Mouse (Mus musculus): ENCODE results near the gene Med13l.

The Med13l gene

DNA sequence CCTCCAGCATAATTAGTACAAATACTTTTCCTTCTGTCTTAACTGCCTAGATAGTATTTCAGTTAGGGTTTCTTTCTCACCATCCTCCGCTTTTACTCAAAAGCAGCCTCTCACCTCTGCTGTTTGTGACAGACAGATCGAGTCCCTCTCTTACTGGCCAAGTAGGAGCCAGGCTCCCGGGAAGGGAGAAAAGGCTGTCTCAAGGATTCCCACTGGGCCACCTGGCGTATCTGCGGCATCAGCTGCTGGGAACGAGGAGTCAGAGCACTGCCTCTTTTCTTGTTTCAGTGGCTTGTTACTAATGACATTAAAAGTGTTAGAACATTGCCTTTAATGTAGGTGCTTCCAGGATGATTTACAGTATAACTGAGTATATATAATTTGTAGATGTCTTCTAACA is 164.9 kb downstream of the Med13l start:
- CTCF ChIA-PET, result no interaction called here

DNA sequence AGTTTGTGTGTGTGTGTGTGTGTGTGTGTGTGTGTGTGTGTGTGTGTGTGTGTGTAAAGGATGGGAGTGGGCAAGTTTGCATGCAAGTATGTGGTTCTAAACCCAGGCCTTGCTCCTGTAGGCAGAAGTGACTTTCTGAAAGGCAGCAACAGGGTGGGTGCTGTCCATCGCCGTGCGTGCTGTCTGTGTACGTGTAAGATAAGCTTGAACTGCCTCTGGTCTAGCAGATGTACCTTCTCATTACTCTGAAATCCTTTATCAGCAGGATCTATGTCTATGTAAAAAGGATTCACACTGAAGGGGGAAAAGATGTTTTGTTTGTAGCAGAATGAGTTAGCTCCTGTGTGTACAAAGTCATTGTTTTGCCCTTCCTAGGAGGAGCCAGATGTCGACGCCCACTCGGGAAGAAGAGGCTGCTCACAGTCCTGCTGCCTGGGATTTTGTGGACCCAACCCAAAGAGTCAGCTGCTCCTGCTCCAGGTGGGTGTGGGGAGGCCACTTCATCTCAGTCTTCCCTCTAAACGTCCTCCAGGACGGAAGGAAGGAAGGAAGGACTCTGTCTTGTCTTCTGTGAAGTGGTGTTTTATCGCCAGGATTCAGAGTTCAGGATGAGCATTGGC is 165.5 kb downstream of the Med13l start:
- CTCF ChIA-PET, result no interaction called here

DNA sequence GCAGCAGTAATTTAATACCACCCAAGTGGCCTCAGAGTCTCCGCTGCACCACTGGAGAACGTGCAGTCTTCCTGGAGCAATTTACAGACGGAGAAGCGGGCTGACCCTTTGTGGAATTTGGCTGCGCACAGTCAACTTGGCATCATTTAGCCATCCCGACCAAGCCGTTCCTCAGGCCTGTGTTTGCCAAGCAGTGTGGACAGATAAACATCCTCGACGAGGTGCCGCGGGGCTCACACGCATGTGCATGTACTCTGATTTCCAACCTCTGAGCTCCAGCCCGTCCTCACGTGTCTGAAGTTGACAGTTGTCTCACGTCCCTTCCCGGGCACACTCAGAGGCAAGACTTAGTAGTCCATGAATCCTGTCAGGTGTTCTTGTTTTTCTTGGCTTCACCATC is 166.9 kb downstream of the Med13l start:
- CTCF ChIA-PET, result no interaction called here

DNA sequence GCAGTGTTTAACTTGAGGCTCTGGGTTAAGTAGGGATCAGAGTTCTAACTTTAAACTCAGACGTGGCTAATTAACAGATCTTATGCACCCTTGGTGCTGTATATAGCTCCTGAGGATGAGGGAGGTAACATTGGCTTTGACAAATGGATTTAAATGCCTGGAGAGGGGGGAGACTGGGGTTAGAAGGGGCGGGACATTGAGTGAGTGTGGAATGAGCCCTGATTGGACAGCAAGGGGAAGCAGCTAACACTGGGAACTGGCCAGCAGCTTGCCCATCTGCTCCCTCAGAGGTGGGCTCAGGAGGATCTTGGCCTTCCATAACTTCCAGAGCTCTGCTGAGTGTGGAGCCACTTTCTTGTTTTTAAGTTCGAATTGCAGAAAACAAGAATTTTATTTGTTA is 171.7 kb downstream of the Med13l start:
- CTCF ChIA-PET, result no interaction called here

DNA sequence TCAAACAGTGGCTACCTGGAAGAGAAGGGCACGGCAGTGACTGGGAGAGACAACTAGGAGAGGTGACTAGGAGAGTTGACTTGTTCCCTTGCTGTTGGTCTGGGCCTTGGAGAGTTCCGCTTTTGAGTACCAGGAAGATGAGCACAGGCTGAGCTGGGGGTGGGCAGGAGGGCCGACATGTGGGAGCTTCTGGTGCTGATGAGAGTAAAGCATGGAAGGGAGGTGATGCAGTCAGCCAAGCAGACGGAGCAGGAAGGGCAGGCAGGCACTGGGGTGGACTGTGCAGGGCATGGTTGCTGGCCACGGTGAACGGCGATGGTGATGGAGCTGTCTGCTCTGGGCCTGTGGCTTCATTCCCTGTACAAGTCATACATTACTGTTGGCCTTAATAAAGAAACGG is 172.2 kb downstream of the Med13l start:
- CTCF ChIA-PET, result no interaction called here

DNA sequence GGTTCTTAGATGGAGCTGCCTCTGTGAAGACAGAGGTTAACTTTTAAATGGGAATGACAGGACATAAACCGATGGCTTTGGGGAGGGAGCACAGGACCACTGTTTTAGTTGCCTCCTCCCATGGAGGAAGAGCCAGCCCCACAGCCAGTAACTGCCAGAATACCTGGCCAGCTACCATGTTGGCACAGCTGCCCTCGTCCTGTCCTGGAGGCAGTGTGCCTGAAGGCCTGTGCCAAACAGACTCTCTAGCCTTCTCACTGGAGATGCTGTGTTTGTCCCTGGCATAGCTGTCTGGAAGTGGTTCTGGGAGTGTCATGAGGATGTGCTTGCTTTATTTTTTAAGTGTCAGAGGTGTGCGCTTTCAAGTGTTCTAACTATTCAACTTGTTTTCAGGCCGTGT is 173.1 kb downstream of the Med13l start:
- CTCF ChIA-PET, result no interaction called here

DNA sequence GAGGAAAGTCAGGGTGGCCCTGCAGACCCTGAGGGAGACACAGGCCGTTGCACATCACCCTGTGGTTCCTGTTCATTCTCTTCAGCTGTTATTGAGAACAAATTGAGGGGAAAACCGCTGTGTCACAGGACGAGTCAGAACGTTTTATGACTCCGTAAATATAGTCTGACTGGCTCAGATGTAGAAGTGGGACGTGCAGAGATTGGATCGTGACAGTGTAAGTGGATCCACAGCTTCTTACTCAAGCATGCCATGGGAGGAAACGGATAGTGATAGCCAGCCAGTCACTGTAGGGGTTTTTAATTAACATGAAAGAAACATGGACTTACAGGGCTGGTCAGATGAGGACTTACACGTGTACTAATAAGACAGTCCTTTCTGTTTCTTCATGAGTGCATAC is 174.0 kb downstream of the Med13l start:
- CTCF ChIA-PET, result no interaction called here

DNA sequence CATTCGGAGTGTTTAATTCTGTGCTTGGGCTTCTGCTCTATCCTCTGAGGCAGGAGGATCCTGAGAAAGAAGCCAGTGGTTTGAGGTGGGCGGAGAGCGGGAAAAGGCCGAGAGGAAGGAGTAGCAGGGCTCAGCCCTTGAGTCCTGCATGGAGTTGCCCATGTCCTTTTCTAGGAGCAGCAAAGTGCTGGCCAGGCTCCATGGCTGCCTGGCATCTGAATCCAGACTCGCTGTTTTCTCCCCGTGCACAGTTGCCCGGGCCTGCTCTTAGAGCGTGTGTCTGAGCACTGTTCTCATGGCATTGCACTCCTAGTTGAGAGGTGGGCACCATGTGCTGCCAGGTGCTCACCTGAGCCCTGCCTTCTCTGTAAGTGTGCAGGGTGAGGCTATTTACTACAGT is 175.3 kb downstream of the Med13l start:
- CTCF ChIA-PET, result no interaction called here

DNA sequence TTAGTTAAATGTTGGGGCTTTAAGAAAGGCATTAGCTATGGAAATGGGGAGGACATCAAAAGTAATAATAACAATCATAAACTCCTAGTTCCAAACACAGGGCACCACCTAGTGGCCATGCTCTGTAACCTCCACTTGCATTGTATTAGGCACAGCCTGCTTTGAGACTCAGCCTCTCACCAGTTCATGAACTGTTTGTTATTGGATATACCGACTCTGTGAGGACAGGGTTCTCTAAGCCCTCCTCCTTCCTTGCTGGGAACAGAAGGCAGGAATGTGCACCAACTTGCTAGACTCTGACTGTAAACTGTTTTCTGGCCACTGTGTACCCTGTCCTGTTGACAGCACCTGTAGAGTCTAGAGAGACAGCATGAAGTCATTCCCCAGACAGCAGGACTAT is 177.1 kb downstream of the Med13l start:
- CTCF ChIA-PET, result no interaction called here

DNA sequence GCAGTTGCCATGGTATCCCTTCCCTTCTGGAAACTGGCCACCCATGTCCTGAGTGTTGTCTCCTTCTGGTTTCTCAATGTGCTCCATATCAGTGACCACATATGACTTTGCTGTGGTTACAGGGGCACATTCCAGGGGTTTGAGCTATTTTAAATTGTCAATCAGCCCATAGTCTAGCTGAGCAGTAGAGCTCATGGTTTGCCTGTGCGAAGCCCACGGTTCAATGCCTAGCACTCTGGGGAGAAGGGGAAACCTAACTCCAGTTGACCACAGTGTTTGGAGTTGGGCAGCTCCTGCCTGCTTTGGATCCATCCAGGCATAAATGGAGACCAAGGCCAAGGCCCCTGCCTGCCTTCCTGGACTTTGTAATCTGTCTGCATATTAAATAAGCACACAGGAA is 182.6 kb downstream of the Med13l start:
- CTCF ChIA-PET, result interaction anchor here (1.3 kb wide), 1 partner anchor 474 kb away, joined by 3 read pairs; no protein-coding TSS in a partner anchor

DNA sequence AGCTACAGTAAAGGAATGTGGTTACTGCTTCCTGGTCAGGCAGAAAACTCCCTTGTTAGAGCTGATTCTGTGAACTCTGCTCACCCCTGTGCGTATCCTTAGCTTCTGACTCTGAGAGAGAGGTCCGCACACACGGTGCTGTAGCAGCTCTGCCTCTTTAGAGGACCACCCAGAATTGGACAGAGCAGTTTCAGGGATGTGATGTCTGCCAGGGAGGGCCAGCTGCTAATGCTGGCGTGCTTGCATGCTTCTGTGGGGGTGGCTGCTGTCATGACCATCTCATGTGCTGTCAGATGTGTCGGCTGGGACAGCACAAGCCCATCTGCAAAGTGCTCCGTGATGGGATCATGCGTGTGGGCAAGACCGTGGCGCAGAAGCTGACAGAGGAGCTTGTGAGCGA is 186.5 kb downstream of the Med13l start:
- CTCF ChIA-PET, result no interaction called here

DNA sequence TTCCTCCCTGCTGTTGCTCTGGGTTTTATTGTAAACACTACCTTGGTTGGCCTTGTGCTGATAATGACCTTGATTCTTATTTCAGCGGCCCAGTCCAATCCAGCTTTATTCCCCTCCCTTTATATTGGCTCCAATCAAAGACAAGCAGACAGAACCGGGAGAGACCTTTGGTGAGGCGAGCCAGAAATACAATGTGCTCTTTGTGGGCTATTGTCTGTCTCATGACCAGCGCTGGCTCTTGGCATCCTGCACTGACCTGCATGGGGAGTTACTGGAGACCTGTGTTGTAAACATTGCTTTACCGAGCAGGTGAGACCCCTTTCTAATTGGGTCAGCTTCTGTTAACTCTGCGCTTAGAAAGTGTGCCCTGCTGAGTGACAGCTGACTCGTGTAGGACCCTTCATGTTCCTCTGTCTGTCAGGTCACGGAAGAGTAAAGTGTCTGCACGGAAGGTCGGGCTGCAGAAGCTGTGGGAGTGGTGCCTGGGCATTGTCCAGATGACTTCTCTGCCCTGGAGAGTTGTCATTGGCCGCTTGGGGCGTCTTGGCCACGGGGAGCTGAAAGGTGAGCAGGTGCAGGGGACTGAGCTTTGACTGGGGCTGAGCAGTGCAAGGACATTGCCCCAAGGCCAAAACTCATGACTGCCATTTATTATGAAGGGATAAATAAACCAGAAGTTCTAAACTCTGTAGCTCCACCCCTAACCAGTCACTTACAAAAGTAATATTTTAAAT is 191.1 kb downstream of the Med13l start:
- CTCF ChIA-PET, result no interaction called here

DNA sequence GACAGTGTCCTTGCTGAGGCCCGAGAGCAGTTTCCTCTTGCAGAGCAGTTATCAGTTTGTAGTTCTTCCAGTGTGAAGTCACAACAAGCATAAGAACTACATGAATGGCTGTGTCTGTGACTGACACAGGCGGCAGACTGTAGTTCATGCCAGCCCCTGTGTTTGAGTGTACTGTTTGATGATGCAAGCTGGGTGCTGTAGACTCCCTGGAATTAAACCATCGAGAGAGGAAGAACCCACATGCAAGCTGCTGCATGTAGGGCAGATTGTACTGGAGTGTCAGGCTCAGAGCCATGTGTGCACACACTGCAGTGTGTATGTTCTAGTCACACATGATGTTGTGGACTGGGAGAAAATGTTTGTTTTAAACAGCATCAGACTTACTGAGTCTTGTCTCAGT is 192.4 kb downstream of the Med13l start:
- CTCF ChIA-PET, result no interaction called here

DNA sequence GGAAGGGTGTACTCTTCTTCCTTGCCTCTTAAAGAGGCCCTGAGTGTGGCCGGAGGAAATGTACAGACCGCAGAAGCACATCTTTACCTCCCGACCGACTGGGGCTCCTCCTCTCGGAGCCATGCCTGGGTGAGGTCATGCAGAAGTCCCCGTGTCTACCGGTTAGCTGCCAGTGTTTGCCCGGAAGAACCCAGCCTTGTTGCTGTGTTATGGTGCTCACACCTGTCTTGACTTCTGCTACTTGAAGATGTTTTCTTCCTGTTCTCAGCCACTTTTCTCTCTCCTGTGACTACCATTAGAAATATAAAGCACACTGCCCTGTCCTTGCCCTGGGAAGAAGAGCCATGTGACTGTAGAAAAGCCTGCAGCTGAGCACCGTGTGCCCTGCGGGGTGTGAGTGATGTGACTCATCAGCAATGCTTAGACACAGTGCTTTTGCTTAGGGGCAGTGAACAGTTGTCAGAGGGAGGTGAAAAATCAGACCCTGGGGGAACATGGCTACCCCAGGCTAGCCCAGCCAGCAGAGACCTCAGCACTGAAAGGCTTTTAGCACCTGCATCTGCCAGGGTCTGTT is 193.1 kb downstream of the Med13l start:
- CTCF ChIA-PET, result no interaction called here

DNA sequence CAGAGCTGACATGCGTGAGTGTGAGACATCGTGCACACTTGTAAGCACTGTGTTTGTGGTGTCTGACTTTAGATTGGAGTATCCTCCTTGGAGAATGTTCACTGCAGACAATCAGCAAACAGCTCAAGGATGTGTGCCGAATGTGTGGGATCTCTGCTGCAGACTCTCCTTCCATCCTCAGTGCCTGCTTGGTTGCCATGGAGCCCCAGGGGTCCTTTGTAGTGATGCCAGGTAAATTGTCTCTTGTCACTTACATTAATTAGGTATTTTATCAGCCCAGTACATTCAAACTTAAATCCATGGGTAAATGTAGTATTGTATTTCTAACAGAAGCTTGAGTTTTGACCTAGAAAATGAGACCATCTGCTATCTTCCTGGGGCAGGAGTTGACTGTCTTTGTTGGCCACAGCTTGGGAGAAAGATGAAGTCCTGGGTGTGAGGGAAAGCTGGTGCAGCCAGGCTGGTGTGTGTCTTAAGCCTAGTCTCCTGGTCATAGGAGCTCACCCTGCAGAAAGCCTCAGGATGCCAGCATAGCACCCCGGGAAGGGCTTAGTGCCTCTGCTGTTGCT is 193.8 kb downstream of the Med13l start:
- CTCF ChIA-PET, result no interaction called here

DNA sequence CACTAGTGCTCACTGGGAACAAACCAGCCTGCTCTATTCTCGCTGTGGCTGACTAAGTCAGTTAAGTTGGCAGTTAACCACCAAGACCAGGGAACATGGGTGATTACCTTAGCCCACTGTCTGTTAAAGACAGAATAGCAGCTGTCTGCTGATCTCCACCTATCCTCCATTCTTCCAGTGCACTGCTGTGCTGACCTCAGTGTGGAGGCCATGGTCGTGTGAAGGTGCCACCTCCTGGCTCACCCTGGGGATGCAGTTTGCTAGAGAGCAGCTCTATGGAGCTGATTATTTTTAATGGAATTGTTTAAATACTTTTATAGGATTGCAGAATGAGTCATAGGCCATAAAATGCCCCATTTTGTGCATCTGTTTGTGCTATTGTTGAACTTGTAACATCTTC is 195.6 kb downstream of the Med13l start:
- CTCF ChIA-PET, result no interaction called here

DNA sequence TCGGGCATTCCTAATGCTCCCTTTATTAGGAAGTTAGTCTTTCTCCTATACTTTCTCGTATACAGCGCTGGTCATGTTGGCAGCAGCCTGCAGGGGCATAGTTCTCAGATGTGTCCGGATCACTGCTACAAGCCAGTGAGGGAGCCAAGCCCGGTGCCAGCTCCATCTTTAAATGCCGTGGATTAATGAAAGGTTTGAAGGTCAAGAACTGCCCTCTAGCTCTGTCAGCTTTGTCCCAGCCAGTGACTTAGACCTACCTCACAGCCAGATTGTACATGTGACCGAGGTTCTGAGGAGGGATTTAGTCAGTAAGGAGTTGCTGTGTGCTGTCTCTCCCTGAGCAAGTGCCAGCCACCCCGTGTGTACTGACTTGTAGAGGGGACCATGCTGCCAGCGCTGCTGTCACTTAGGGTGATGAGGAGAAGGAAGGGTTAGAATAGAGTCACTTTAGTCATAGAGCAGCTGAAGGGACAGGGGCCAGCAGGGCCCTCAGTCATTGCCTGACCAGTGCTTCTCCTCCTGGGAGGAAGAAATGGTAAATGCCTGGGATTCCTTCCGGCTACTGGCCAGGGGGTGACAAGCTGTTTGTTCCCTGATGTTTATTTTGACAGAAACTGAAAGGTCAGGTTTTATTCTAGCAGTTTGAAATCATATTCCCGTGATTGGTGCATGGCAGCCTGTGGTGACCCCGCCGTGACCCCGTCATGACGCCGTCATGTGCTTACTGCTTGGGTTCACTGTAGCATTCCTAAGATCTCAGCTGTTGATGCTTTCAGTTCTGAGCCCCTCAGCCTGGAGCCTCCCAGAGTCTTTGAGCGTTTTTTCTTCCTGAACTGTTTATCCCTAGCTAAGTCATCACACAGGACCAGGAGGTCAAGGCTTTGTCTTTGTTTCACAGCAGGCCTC is 197.2 kb downstream of the Med13l start:
- CTCF ChIA-PET, result interaction anchor here (0.6 kb wide), 1 partner anchor 439 kb away, joined by 18 read pairs; no protein-coding TSS in a partner anchor

DNA sequence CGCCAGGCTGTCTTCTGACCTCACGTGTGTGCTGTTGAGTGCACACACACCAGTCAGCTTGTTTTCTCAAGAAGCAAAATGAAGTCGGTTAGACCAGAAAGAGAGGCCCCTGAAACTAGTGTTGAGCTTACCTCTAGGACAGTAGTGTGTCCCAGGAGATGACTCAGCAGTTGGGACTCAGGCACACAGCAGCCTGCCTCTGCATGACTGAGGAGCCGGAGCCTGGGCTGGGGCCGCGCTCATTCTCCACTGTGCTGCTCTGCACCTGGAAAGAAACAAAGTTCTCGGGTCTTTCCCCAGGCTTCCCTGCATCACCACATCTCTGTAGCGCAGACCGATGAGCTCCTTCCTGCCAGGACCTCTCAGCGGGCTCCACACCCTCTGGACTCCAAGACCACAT is 200.5 kb downstream of the Med13l start:
- CTCF ChIA-PET, result no interaction called here

DNA sequence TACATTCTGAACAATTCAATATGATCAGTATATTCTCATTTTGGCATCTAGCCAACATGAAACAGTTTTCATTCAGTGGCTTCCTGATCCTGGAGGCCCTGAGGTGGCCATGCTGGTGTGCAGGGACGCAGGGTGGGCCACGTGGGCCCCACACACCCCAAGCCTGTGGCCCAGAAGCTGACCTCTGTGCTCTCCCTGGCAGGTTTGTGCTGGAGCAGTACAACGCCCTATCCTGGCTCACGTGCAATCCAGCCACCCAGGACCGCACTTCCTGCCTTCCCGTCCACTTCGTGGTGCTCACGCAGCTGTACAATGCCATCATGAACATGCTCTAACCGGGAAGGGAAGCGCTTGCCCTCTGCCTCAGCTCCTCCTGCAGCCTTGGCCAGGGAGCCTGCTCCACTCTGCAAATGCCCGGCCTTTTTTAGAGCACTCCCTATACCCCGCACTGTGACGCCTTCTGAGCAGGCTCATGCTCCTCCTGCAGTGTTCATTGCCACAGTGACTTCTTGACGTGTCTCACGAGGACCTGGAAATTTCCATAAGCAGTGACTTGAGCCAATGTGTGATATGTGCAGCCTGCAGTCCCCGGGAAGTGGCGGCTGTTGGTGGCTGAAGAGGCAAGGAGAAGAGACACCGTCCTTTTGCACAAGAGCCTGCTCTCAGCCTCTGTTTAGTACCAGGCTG is 202.2 kb downstream of the Med13l start:
- CTCF ChIA-PET, result interaction anchor here (0.8 kb wide), 1 partner anchor 23 kb away, joined by 3 read pairs; no protein-coding TSS in a partner anchor

DNA sequence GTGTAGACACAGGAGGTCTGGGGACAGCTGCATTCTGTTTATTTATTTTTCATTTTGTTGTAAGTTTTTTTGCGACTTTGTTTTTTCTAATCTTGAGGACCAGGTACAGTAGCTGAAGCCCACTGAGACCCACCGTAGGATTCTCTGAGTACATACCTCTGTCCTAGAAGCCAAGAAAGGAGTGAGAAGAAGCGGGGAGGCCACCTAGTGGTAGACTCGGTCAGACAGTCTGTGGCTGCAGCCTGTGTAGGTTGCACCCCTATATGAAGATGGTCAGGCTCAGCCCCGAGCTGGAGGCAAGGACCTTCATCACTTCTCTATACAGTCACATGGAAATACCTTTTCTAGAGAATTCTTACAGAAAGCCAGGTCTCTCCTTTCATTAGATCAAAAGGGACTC is 202.9 kb downstream of the Med13l start:
- CTCF ChIA-PET, result interaction anchor here (0.8 kb wide), 1 partner anchor 23 kb away, joined by 3 read pairs; no protein-coding TSS in a partner anchor

DNA sequence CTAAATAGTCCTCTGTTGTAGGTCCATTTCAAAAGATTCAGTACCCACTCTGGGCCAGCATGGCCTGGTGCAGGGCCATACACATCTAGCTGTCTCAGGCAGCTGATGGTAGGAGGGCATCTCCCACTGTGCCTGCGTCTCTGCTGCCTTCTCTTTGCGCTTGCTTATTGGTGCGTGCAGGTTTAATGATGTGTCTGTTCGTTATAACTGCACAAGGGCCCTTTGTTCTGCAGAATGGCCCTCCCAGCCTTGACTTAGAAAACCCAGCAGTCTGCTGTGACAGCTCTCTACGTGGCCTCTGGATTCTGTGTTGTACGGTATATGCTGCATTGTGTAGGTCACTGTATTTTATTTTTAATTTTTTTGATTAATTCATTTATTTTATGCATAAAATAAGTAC is 208.7 kb downstream of the Med13l start:
- CTCF ChIA-PET, result no interaction called here

DNA sequence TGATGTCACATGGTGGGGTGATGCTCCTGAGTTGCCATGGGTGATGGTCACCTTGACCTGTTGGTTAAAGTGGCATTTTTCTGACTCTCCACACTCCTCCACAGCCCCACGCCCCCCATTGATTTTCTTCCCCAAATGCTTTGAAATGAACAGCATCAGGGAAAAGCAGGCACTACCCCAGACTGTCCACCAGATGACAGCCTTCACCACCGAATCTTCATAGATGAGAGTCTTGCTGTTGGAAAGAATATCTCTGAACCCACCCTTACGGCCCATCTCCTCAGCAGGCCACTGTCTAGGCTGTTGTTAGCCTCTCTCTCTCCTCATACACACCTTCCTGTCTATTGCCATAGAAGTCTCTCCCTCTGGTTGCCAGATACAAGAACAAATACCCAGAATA is 213.4 kb downstream of the Med13l start:
- CTCF ChIA-PET, result no interaction called here

All from spleen, embryonic (tissue).